Mouse (Mus musculus) megakaryocyte, embryonic 14.5 days (primary cell): ENCODE results near the gene Aldh16a1. TPM values are rescaled to one million over a fixed set of nuclear protein-coding genes. Genes with fewer than 3 reads are reported as not detected.
"Not testable (repeated sequence)": the region's sequence is repeated elsewhere in the genome, so short reads cannot be mapped to it uniquely, and the experiment has no call there.

Source experiments
- H3K27me3 ChIP-seq: replicated peaks from 2 replicates; pipeline ENCODE3; 2012; ENCODE audit warnings: inconsistent platforms
- H3K36me3 ChIP-seq: replicated peaks from 2 replicates; pipeline ENCODE3; 2012; ENCODE audit warnings: low read length, inconsistent platforms, mixed read lengths
- H3K4me1 ChIP-seq: 2 replicates; pipeline ENCODE4 v1.6.1; 2012; ENCODE audit warnings: inconsistent platforms
- H3K4me3 ChIP-seq: replicated peaks from 2 replicates; pipeline ENCODE3; 2012; ENCODE audit warnings: moderate library complexity, mild to moderate bottlenecking, inconsistent platforms
- H3K9me3 ChIP-seq: 2 replicates; pipeline ENCODE4 v1.6.1; 2012; ENCODE audit warnings: inconsistent platforms
- FLI1 ChIP-seq: IDR thresholded peaks from 2 replicates; pipeline ENCODE4 v1.6.1; 2012; ENCODE audit warnings: low read length, inconsistent platforms, mixed read lengths
- GATA1 ChIP-seq: IDR thresholded peaks from 3 replicates; pipeline ENCODE4 v1.6.1; 2012; ENCODE audit warnings: mixed read lengths, low read length, inconsistent platforms, borderline replicate concordance
- polyA plus RNA-seq: library from polyadenylated mRNA; stranded (reverse); fragments of >175 nt; gene quantifications from 2 replicates; pipeline ENCODE4 v1.2.3, GENCODE M21; 2012; ENCODE audit warnings: low replicate concordance; ENCODE audit not compliant: insufficient read depth

Gene Aldh16a1
- polyA plus RNA-seq, 1 experiment = 76.4 TPM

DNA sequence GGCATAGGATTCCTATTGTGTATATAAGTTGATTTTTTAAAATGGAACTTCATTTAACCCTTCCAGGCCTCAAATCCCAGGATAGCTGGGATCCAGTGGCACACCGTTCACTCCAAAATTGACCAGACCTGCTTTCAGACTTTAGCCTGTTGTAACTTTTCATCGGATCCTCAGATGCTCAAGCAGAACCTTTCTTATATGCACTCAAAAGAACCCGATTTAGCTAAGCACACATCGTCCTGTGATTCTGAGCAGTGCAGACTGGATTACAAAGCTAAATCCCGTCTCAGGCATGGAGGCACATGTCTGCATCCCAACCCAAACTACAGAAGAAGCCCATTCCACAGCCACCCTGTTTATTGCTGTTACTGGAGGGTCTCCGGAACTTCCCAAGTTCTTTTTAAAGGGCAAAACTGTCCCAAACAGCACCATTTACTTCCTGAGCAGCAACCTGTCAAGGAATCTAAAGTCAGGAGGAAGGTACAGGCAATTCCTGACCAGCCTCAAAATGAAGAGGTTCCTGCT lies 26.6 kb downstream of the Aldh16a1 start:
- H3K36me3 ChIP-seq = peaks cover 61% of the 10 kb centered on the region
- no peaks in the 10 kb centered on the region for H3K27me3 ChIP-seq
- H3K4me1 ChIP-seq = peaks cover 75% of the 10 kb centered on the region
- H3K4me3 ChIP-seq = peak overlapping the region; percentile 98
- no peaks in the 10 kb centered on the region for H3K9me3 ChIP-seq
- no peak for TF ChIP-seq FLI1
- TF ChIP-seq GATA1 = no peak

DNA sequence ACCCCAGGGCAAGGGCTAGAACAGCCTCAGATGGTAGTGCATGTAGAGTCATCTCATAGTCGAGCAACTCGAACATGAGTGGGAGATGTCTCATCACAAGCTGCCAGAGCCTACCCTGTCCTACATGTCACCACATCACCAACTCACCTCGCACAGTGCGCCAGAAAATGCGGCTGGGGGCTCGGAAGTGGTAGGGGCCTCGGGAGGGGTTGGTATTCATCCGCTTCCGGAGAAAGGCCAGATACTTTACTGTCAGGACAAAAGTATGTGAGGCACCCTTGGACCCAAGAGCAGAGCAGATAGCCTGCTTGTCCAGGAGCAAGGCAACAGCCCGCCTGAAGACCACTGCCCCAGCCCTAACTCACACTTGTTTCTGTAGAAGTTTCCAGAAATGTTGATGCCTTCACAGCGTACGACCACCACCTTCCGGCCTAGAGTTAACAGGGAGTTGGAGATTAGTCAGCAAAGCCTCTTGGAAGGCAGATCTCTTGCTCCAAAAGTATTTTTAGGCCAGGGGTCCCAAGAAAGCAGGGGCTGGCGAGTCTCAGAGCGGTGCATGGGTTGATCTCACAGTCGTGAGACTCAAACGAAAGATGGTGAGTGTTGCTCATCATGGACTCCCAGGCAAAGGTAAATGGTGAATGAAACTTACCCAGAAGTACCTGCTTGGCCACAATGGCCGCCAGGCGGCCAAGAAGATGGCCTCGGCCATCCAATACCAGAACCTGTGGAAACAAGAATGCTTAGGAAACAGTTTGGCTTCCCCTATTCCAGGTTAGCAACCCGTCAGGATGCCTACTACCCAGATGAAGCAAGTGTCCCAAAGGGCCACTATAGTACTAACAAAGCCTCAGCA lies 27.3 kb downstream of the Aldh16a1 start:
- H3K4me1 ChIP-seq = peaks cover 75% of the 10 kb centered on the region
- no peak for TF ChIP-seq FLI1

DNA sequence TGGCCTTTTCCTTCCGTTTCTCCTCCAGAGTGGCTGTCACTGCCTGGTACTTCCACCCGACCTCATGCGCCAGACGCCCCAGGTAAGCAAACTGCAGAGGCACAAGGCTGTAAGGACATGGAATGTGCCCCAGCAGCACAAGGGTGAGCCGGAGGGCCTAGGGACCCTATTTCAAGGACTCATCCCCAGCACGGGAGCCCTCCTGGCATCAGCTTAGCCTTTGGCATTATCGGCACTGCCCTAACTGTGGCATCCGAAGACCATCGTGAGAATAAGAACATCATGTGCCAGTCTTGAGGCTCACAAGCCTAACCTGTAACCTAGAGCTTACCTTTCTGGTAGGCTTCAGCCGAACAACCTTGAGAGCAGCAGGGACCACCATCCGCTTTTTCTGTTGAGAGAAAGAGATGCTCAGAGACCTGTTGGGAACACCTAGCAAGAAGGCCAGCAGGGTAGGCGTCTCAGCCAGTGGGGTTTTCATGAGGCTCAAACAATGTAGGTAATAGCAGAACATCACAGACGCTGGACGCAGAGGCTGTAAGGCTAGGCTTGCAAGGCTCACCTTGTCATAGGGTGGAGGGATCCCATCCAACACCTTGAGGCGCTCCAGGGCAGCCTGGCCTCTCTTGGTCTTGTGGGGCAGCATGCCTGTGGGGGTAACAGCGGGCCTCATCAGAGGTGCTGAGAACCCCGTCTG lies 28.1 kb downstream of the Aldh16a1 start:
- Histone ChIP-seq H3K4me3 (peak overlapping the region; percentile 98), H3K27me3 (no peaks in the 10 kb centered on the region), H3K4me1 (peaks cover 76% of the 10 kb centered on the region), H3K9me3 (no peaks in the 10 kb centered on the region), H3K36me3 (peaks cover 61% of the 10 kb centered on the region)
- TF ChIP-seq GATA1 (no peak), FLI1 (no peak)

More for the DNA sequence above, 27.3 kb downstream of the Aldh16a1 start:
- Histone ChIP-seq H3K4me3 (peak overlapping the region; percentile 98), H3K27me3 (no peaks in the 10 kb centered on the region), H3K36me3 (peaks cover 61% of the 10 kb centered on the region), H3K9me3 (no peaks in the 10 kb centered on the region)

DNA sequence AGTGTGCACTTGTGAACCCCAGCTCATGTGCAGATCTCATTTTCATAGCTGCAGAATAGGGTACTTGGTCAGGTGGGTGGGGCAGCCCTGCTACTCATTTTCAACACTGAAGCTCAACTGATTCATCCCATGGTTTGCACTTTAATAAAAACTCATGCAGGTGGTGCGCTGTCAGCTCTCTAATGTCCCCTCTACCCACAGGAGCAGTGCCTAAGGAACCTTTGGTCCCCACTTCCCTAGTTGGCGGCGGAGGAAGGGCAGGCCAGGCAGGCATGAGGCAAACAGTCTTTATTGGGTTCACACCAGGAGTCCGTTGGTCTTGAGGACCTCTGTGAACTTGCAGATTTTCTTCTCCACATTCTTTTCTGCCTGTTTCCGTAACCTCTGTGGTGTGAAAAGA lies 28.7 kb downstream of the Aldh16a1 start:
- not testable (repeated sequence) for H3K27me3 ChIP-seq, H3K4me3 ChIP-seq, H3K9me3 ChIP-seq
- Histone ChIP-seq H3K36me3 (peaks cover 62% of the 10 kb centered on the region), H3K4me1 (peaks cover 77% of the 10 kb centered on the region)

DNA sequence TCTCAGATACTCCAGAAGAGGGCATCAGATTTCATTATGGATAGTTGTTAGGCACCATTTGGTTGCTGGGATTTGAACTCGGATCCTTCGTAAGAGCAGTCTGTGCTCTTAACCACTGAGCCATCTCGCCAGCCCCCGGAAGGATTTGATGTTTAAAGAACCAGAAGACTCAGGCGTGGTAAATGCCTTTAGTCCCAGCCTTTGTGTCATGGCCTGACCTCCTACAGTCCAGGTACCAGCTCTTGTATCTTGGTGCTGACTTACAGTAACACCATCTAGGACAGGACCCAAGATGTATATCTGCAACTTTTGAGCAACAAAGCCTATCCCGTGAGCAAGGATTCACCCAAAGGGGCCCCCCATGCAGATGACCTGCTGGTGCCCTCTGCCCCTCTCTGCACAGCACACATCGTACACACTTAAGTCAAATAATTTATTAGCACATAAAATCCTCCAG lies 29.2 kb downstream of the Aldh16a1 start:
- H3K36me3 ChIP-seq = peaks cover 64% of the 10 kb centered on the region
- H3K4me3 ChIP-seq = no peak overlapping the region

DNA sequence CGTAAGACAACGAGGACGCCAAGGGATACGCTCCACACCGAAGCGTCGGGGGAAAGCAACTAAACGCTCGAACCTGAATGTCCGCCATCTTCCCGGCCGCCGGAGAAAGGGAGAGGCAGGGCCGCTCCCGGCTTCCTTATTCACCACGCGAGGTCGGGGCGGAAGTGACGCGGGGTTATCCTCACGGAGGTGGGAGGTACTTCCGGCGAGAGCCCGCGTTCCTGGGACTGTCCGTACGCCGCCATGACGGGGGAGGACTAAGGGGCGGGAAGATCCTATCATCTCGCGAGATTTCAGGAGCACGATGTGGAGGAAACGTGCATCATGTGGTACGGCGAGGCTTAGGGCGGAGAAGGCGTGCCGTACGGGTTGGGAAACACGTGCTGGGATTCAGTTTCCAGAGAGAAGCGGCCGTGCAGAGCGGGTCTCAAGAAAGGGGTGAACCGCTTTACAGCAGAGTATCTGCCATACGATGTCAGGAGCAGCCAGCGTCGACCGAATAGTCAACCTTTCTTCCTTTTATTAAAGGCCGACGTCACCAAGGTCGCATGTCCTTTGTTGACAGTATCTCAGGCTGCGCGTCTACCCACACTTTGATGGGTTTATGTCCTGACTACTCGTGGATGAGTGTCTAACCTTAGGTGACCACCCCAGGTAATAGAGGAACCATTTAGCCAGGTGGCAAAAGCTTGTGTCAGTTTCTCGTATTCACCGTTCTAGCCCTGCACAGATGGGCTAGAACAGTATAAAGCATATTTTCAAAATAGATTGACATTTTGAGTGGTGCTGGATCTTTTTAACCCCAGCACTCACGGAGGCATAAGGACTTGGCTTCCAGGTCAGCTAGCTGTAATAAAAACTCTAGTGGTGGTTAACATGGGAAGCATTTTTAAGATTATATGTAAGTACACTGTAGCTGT lies 29.9 kb downstream of the Aldh16a1 start, which contains the start of gene Rps11:
Gene Rps11 (minus strand): TSS at position 216 of the 920 bp plus-strand sequence.
- Histone ChIP-seq H3K27me3 (no peaks in the 10 kb centered on the region), H3K4me3 (peak within 1 kb of the TSS; percentile 99), H3K9me3 (no peaks in the 10 kb centered on the region), H3K4me1 (peaks cover 78% of the 10 kb centered on the region), H3K36me3 (peaks cover 69% of the 10 kb centered on the region)
- peak; percentile 95 for TF ChIP-seq FLI1
- TF ChIP-seq GATA1 = 0 out of 3 replicates have a peak, but pooled peaks have one; percentile 27

More for the DNA sequence above, 29.2 kb downstream of the Aldh16a1 start:
- TF ChIP-seq FLI1 = no peak
- no peak for TF ChIP-seq GATA1
- peaks cover 79% of the 10 kb centered on the region for H3K4me1 ChIP-seq
- H3K27me3 ChIP-seq = no peaks in the 10 kb centered on the region
- no peaks in the 10 kb centered on the region for H3K9me3 ChIP-seq

DNA sequence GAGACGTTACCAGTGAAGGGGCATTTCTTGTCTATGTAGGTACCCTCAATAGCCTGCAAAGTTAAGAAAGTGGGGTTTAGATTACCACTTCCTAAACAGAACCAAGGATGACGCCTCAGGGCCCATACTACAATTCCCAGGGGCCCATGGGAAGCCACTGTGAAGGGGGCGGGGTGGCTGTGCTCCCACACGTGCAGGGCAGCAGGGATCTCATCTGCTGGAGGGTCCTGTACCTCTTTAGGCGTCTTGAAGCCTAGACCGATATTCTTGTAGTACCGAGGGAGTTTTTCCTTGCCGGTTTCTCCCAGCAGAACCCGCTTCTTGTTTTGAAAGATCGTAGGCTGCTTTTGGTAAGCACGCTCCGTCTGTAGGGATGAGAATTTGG lies 31.2 kb downstream of the Aldh16a1 start:
- Histone ChIP-seq H3K27me3 (no peaks in the 10 kb centered on the region), H3K4me1 (peaks cover 78% of the 10 kb centered on the region), H3K36me3 (peaks cover 77% of the 10 kb centered on the region), H3K4me3 (peak overlapping the region; percentile 99), H3K9me3 (no peaks in the 10 kb centered on the region)
- no peak for TF ChIP-seq FLI1
- TF ChIP-seq GATA1 = no peak

DNA sequence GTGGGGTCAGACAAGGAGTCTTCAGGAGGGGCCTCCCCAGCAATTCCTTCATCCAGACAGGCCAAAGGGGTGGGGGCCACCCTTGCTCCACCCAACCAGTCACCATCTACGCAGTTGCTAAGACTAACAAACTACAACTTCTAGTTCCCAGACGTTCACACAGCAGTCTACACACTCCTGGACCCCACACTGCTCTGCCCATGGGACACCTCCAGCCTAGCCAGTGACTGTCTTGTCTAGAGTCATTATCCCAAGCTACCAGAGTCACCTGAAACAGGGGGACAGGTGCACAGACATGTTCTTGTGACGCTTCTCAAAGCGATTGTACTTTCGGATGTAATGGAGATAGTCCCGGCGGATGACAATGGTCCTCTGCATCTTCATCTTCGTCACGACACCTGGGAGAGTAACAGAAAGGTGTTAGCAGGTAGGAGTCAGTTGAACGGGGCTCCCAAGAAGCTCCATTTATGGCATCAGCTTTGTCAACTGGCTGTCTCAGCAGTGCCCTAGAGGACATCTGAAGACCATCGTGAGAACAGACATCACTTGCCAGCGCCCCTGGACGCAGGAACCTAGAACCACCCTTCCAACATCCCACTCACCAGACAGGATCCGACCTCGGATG lies 31.7 kb downstream of the Aldh16a1 start:
- Histone ChIP-seq H3K4me3 (peak overlapping the region; percentile 99), H3K36me3 (peaks cover 82% of the 10 kb centered on the region), H3K9me3 (no peaks in the 10 kb centered on the region), H3K4me1 (peaks cover 81% of the 10 kb centered on the region), H3K27me3 (no peaks in the 10 kb centered on the region)
- TF ChIP-seq FLI1 (no peak), GATA1 (no peak)

DNA sequence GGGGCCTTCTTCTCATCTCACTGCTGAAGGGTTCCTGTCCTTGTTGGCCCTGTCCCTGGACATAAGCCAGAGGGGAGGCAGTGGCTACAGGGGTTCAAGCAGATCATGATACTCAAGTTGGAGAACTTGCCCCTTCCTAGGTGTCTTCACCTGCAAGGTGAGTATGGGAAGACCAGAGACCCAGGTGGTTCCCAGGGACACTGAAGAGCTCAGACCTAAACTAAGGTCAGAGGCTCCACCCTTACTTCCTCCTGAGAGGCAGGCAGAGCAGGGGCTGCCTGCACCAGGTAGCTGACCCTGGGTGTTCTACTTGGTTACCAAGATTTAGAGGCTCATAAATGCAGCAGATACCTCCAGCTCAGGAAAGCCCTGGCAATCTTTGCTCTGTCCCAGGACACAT lies 32.4 kb downstream of the Aldh16a1 start:
- Histone ChIP-seq H3K4me3 (peak overlapping the region; percentile 73), H3K9me3 (no peaks in the 10 kb centered on the region), H3K4me1 (peaks cover 77% of the 10 kb centered on the region), H3K36me3 (peaks cover 77% of the 10 kb centered on the region), H3K27me3 (no peaks in the 10 kb centered on the region)
- TF ChIP-seq FLI1 (no peak), GATA1 (no peak)
